Mouse (Mus musculus) bone marrow, adult 2 months (tissue): ENCODE measurements around the gene Akap11.

Experiments
- CTCF ChIP-seq: fragments of 200-500 bp; IDR thresholded peaks from 2 replicates; pipeline ENCODE4 v1.5.1; 2011; ENCODE audit warnings: low read length, control low read depth; ENCODE audit not compliant: control insufficient read depth, insufficient read depth
- POLR2A ChIP-seq: fragments of 200-500 bp; IDR thresholded peaks from 2 replicates; pipeline ENCODE4 v1.6.1; 2011; ENCODE audit warnings: low read depth, mild to moderate bottlenecking, control low read depth, low read length, borderline replicate concordance; ENCODE audit not compliant: control insufficient read depth

DNA sequence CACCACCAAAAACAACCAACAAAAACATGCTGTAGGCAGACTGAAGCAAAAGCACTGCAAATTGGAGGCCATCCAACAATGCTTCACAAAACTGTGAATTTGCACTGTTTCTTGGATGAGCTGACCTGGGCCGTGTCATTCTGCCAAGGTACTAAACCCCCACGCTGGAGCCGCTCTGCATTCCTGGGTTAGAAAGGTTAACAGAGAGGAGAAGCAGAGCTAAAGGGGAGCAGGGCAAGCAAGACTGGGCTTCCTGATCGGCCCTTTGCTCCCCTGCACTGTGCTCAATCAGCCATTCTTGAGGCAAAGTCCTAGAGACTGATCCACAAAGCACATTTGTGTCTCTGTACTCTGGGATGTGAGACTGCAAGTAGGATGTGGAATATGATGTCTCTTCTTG, 25.5 kb upstream of the Akap11 start:
- TF ChIP-seq CTCF, result no peak
- no peak for TF ChIP-seq POLR2A
